Mouse (Mus musculus): ENCODE data around the gene Irak3. TPM values are rescaled to one million over a fixed set of nuclear protein-coding genes. Genes with fewer than 3 reads are reported as not detected.
"Not testable (repeated sequence)": the region's sequence is repeated elsewhere in the genome, so short reads cannot be mapped to it uniquely, and the experiment has no call there.

Irak3 gene
- total RNA-seq, 2 experiments from 2014 or later = 2.1 to 2.4 TPM

DNA sequence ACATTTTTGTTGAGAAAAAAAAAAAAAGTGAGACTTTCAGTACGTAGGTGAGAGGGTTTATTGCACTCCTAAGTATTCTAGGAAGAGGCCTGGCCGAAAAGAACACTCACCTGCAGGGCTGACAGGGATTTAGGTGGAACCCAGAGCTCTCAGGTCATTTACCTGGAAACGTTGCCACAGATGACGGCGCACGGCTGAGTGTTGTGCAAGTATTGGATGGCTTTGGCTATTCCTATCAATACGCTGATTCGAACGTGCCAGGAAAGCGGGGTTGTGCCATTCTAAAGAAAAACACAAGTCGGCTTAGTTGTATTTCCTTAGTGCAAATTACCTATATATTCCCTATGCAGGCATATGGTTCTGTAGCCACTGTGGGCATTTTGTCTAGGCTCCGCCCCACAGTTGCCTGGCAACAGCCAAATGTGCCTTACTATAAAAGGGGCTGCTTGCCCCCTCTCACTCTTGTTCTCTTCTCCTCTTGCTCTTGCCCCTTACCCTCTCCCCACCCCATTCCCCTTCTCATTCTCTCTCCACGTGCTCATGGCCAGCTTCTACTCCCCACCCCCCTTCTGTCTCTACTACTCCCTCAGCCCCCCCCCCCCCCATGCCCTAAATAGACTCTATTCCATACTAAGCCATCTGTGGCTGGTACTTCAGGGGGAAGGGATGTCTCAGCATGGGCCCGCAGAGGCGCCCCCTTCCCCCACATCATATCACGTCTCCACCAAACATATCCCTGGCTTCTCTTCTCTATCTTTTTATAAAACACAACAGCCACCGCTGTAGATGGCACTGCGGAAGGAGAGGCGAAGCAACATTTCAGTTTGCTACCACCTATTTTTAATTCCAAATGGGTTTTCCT, 36.8 kb downstream of the Irak3 start:
- no peak for DNase-seq
- intact Hi-C loops (cut with DNase I) = no loop called here

DNA sequence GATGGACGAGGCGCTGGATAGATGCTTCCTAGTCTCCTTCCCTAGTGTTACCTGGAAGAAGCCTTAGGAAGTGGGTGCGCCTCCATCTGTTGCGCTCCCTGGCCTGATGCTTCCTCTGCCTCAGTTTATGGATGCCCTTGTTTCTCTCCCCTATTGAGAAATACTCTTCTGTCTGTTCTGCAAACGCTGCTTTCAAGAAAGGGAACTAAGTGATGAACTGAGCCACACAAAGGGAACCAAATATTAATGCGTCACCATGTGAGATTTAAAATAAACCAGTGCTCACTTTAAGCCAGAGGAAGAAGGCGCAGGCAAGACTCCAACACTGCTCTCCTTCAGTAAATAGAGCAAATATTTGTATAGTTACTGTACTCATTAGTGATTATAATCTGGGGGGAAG, 38.4 kb downstream of the Irak3 start:
- no peak for DNase-seq

DNA sequence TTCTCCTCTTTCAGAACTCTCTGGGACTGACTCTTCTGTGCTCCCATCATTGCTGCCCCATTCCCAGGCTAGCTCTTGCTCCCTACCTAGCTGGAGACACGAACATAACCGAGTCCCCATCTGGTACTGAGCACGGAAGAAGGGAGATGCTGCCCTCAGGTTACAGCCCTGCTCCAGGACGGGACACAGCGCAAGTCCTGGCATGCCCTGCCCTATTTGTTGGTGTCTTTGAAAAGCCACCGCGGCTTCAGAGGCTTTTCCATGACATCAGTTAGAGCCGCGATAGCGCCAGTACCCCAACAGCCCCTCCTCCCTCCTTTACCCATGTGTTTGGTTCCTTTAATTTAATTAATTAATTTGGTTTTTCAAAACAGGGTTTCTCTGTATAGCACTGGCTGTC, 39.1 kb downstream of the Irak3 start:
- intact Hi-C loops (cut with DNase I) = no loop called here
- DNase-seq = no peak

More for the DNA sequence above, 38.4 kb downstream of the Irak3 start:
- intact Hi-C loops (cut with DNase I) = no loop called here

DNA sequence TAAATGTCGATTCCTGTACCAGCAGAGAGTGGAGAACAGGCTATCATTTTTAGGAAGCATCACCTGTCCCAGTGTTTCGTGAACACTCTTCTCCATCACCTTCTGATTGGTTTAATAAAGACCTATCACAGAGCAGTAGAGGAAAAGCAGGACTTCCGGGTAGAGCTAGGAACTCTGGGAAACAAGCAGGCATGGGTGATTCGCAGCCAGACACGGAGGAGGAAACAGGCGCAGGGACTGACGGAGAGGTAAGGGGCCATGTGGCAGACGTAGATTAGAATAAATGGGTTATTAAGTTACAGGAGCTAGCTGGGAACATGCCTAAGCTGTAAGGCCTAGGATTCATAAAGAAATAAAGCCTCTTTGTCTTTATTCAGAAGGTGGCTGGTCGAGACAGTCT, 41.4 kb downstream of the Irak3 start:
- intact Hi-C loops (cut with DNase I) = no loop called here
- no peak for DNase-seq

DNA sequence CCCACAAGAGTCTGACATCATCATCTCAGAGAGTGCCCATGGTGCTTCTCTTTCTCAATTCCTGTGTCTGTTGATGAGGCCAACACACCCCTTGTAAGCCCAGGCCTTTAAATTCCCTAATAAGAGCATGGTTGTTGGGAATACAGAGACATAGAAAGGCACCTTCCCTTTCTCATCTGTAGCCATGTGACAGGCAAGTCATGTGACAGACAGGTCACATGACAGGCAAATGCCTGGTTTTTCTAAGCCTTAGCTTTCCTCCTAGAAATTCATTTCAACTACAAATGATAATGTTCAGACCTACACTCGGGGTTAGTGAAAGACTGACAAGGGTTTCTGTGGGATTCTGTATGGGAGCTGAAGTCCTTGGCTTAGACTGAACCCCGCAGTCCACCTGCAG, 48.0 kb downstream of the Irak3 start:
- DNase-seq = no peak
- intact Hi-C loops (cut with DNase I) = no loop called here

DNA sequence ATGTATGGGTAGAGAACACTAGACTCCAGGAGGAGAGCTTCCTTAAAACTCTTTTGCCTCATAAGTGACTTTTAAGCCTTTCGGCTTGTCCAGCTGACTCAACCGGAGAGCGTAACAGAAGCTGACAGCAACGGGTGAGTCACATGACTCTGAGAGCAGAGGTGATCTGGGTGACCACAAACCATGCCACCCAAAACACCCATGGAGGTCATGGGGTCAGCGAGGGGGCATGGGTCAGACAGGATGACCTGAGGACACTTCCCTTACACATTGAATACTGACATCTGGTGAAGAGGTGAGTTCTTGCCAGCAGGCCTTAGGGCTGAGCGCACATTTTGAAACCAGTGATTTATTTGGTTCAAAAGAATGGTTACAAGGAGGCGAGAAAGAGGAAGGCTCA, 50.3 kb downstream of the Irak3 start:
- DNase-seq = no peak

DNA sequence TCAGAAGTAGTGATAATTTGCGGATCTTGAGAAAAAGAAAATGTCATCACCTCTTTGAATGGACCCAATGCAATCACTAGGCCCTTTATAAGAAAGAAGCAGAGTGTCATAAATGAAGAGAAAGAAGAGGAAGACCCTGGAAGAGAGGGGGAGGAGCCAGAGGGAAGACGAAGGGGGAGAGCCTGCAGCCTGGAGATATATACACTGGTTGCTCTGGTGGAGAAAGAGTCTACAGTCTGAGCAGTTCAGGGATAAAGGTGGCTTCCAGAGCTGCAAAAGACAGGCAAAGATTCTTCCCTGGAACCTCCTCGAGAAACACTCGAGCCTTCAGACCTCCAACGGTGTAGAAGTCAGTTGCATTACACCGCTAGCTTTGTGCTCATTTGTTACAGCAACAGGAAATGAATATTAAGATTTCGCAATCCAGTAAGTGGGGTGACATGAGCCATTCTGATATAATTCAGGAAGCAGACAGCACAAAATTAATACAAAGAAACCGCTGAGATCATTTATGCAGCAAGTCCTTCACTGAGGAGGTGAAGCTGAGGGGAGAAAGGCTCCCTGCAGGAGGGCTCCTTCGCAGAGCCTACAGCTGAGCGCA, 60.9 kb downstream of the Irak3 start:
- intact Hi-C loops (cut with DNase I) = no loop called here
- DNase-seq = no peak

More for the DNA sequence above, 50.3 kb downstream of the Irak3 start:
- intact Hi-C loops (cut with DNase I) = no loop called here

DNA sequence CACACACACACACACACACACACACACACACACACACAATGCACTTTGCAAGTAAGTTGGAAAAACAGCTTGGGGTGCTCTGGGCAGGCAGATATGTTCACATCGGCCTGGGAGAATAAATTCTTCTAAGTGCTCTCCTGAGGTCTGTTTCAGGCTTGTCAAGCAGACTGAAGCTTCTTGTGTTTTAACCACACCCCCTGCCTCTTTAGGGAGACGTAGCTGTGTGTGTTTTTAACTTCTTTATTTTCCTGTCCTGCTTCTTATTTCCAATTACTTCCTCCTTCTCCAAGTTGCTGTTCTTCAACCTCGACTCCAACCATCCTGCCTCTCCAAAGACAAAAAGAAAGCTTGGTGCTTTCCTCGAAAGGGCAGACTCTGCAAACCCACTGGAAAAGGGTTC, 61.7 kb downstream of the Irak3 start:
- DNase-seq = no peak
- intact Hi-C loops (cut with DNase I) = no loop called here

DNA sequence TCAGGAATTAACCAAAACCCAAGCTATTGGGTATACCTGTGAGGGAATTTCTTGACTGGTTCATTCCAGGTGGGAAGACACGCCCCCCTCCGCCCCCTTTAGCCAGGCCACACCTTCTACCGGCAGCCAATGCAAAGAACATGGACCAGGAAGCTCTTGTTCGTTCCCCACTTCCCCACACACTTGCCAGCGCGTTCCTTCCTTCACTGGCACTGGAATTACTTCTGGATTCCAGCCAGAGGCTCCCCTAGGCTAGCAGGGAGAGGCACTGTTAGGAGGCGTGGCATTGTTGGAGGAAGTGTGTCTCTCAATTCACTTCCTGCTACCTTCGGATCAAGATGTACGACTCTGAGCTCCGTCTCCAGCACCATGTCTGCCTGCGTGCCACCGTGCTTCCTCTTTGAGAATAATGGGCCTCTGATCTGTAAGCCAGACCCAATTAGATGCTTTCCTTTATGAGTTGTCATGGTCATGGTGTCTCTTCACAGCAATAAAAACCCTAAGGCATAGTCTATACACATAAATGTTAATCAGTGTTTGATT, 65.8 kb downstream of the Irak3 start:
- intact Hi-C loops (cut with DNase I) = no loop called here
- no peak for DNase-seq

DNA sequence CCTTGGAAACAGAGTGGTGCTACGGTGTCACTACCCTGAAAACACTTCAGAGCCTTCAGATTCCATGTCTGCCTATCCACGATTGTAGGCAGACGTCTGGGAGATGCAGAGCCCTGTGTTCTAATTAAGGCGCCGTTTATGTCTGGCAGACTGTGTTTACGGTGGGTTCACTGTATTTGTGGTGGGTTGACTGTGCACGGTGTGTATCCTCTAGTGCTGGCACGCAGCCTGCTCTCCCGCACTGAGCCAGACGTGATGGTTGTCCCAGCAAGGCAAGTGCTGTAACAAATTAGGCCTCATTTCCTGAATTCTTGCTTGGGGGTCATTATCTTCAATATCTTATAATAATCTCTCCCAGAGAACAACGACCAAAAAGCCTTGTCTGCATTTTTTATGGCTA, 68.2 kb downstream of the Irak3 start:
- intact Hi-C loops (cut with DNase I) = no loop called here
- DNase-seq = no peak

DNA sequence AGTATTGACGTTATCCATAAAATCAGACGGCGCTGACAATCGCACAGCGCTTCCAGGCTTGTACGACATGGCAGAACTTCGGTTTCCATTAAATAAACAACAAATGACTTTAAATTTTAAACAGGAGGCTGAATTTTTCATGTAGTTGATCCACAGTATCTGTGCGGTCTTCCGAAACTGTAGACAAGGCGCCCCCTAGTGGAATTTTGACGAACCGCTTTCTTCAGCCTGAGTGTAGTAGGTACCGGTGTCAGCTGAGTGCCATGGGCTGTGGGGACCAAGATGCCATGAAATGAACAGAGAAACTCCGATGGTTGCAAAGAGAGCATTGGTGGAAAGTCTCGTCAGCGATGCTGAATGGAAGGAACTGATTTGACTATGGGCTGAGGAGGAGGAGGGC, 71.3 kb downstream of the Irak3 start:
- intact Hi-C loops (cut with DNase I) = no loop called here
- no peak for DNase-seq

DNA sequence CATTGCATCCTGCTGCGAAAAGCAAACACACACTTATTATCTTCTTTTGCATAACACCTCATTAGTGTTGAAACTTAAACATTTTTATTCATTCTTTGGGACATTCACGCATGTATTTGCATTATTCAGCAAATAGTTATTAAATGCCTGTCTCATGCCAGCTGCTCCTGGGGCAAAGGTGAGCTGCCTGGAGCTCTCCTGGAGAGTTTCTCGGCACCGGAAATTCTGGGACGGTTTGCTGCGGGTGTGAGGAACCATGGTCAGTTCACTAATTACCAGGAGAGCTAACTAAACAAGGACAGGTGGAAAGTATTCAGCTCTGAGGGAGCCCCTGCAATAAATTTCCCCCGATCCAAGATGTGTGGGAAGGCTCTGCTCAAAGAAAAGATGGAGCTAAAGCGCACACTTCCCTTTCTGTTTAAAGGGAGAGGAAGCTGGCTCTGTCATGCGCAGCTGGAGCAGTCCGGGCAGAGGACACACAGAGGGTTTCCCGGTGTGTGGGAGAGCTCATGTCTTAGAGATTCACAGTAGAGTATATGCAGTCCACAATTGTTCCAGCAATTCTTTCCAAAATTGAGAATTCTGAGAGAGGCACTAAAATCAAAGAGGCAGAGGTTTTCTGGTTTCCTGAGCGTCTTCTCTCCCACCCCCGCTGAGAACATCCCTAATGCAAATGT, 73.2 kb downstream of the Irak3 start:
- intact Hi-C loops (cut with DNase I) = loop anchor here (5.0 to 10.0 kb wide), 2 partner anchors 66 to 484 kb away; no protein-coding TSS in a partner anchor
- no peak for DNase-seq

DNA sequence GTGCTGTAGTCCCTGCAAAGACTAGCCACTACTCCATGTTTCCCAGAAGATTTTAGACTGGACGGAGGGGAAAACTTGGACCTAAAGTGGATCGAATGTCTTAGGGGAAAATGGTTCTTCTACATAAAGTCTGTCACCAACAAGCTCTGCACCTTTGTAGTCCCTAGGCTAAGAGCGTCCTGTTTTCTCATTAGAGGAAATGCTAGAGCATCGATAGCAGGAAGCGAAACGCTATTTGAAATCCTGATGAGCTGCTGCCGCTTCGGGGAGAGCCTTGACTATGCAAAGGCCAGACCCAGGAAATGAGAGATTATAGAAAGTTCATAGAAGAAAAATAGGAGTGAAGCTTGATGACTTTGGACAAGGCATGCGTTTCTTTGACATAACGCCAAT, 76.5 kb downstream of the Irak3 start:
- DNase-seq = no peak
- intact Hi-C loops (cut with DNase I) = loop anchor here (2.0 to 10.0 kb wide), 3 partner anchors 63 to 481 kb away; no protein-coding TSS in a partner anchor

DNA sequence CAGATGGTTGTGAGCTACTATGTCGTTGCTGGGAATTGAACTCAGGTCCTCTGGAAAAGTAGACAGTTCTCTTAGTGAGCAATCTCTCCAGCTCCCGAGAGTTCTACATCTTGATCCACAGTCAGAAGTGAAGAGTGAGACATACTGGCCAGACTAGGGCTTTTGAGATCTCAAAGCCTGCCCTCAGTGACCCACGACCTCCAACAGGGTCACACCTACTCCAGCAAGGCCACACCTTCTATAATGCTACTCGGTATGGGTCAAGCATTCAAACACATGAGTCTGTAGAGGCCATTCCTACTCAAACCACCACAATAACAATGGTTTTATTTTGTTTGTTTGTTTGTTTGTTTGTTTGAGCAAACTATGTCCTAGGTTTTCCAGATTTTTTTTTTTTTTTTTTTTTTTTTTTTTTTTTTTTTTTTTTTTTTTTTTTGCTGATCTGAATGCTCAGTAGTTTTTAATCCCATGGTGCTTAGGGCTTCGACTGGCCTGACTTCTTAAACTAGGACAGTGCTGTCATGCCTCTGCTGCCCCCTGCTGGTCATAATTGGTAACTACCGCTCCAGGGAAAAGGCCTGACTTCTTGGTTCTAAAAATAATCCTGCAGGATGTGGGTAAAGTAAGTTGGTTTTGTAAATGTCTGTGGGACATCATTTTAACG, 77.0 kb downstream of the Irak3 start:
- intact Hi-C loops (cut with DNase I) = loop anchor here (2.0 to 10.0 kb wide), 4 partner anchors 63 to 480 kb away; no protein-coding TSS in a partner anchor
- peak; percentile 78 to 81 for DNase-seq

DNA sequence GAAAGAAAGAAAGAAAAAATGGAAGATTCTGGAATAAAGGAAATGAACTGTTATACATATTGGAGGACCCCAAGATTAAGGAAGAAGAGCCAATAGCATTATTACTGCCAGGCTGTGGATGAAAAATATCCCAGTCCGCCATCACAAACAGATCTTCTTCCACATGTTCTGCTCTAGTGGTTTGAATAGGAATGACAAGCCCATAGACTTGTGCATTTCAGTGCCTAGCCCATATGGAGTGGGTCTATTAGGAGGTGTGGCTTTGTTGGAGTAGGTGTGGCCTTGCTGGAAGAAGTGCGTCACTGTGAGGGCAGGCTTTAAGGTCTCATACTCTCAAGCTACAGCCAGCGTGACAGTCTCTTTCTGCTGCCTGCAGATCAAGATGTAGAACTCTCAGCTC, 78.2 kb downstream of the Irak3 start:
- intact Hi-C loops (cut with DNase I) = loop anchor here (2.0 to 10.0 kb wide), 3 partner anchors 237 to 479 kb away; no protein-coding TSS in a partner anchor
- DNase-seq = no peak

DNA sequence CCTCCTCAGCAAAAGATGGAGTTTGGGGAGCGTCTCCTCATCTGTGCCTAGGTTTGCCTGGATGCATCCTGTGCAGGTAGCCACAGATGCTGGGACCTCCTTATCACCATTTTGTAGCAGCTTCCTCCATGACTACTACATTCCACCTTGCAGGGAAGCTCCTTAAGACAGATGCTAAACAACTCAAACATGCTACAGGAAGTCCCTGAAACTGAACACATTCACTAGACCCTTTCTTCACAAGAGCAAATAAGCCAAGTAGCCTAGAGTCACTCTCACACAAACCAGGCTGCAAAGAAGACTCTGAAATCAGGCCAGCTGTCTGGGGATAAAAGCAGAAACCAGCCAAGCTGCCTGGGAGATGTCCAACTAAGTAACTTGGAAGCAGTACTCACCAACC, 86.7 kb downstream of the Irak3 start:
- intact Hi-C loops (cut with DNase I) = no loop called here
- DNase-seq = no peak

DNA sequence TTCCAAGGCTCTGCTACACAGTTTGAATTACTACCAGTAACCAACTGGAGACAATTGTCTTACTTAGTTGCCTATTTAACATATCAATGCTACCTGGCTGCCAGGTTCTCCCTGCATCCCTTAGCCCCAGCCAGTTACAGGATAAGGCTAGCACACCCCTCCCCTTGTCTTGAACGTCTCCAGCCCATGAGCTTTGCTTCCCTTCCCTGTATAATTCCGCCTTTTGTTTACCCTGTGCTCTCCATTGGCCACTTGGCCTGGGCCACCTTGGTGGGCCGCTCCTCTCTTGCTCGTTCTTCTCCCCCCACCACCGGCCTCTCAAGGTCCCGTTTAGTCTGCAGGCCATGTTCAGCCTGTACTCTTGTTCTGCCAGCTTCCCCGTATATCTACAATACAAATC, 87.4 kb downstream of the Irak3 start:
- intact Hi-C loops (cut with DNase I) = no loop called here
- no peak for DNase-seq

DNA sequence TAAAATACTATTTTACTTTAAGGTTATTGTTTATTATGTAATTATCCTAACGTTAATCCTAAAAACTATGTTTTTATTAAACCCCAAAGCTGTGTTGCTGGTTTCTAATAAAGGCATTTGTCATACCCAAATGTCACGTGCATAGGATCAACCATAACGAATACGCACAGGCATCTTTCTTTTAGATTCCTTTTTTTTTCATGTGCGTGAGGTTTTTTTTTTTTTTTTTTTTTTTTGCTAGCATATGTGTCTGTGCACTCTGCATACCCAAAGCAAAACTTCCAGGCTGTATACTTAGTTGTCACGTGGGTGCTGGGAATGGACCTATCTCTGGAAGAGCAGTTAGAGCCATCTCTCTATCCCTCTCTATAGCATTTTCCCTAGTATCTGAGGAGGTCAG, 88.0 kb downstream of the Irak3 start:
- intact Hi-C loops (cut with DNase I) = no loop called here

DNA sequence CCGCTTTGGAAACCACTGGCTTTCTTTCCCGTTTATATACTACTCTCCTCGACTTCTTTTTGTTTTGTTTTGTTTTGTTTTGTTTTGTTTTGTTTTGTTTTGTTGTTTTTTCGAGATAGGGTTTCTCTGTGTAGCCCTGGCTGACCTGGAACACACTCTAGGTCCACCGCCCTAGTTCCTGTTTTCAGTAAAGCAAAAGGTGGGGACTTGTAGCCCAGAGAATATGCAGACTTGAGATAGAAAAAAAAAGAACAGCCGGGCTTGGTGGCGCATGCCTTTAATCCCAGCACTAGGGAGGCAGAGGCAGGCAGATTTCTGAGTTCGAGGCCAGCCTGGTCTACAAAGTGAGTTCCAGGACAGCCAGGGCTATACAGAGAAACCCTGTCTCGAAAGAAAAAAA, 88.4 kb downstream of the Irak3 start:
- intact Hi-C loops (cut with DNase I); DNase-seq: not testable (repeated sequence)

More for the DNA sequence above, 88.0 kb downstream of the Irak3 start:
- DNase-seq = no peak

All from gastrocnemius, postnatal 36 days (tissue).